Comparison of ENCODE assay signal across 10 mouse cellular contexts in genomic region chr3:107932128-107932527, GRCm38 (mm10). TPM values are rescaled to one million over a fixed set of nuclear protein-coding genes. Genes with fewer than 3 reads are reported as not detected.
DNase-seq lines count a peak whose midpoint lies in the region; ATAC-seq and TF ChIP-seq lines count a peak whose summit lies in the region.
"Had no signal": no experiment of that assay in that cellular context is flagged by ENCODE, and none has a peak within 500 bp of the region (broad histone marks: within the 10 kb centered on the region; RNA-seq: fewer than 3 reads in every experiment).

No protein-coding gene starts in this region.

- H3K9me3 ChIP-seq in heart, embryonic 15.5 days (replicated peaks): no peaks in the 10 kb centered on the region
- H3K9me3 ChIP-seq in hindbrain, embryonic 13.5 days: no peaks in the 10 kb centered on the region
- H3K9me3 ChIP-seq in midbrain, embryonic 13.5 days: no peaks in the 10 kb centered on the region
- H3K9me3 ChIP-seq: lung, embryonic 15.5 days; stomach, embryonic 15.5 days had no signal

- ATAC-seq in heart, embryonic 15.5 days (replicated peaks; ENCODE audit: insufficient number of reproducible peaks, insufficient read depth, low FRiP score, low read depth): no peak
- 0 out of 2 replicates have a peak, but pooled peaks have one; percentile 12 for ATAC-seq in hindbrain, embryonic 13.5 days (ENCODE audit: low FRiP score)
- peak; percentile 10; the same call in 1 of the 2 replicates for ATAC-seq in midbrain, embryonic 13.5 days

- H3K27ac ChIP-seq in heart, embryonic 15.5 days: peak overlapping the region; percentile 45; the same call in 1 of the 2 replicates
- peak overlapping the region; percentile 46; the same call in 1 of the 2 replicates for H3K27ac ChIP-seq in hindbrain, embryonic 13.5 days
- no peak overlapping the region; the same call in 1 of the 2 replicates for H3K27ac ChIP-seq in midbrain, embryonic 13.5 days

- no peak overlapping the region for H3K4me3 ChIP-seq in heart, embryonic 15.5 days
- H3K4me3 ChIP-seq in hindbrain, embryonic 13.5 days: no peak overlapping the region
- no peak overlapping the region for H3K4me3 ChIP-seq in midbrain, embryonic 13.5 days (replicated peaks)

- H3K27me3 ChIP-seq in heart, embryonic 15.5 days: no peaks in the 10 kb centered on the region
- H3K27me3 ChIP-seq in hindbrain, embryonic 13.5 days: 0 out of 2 replicates have a peak, but pooled peaks cover 4% of the 10 kb centered on the region
- no peaks in the 10 kb centered on the region for H3K27me3 ChIP-seq in midbrain, embryonic 13.5 days
- H3K27me3 ChIP-seq: lung, embryonic 15.5 days; stomach, embryonic 15.5 days had no signal

- no peak overlapping the region for H3K4me2 ChIP-seq in heart, embryonic 15.5 days
- H3K4me2 ChIP-seq in hindbrain, embryonic 13.5 days: no peak overlapping the region
- H3K4me2 ChIP-seq in midbrain, embryonic 13.5 days (replicated peaks): no peak overlapping the region

- peaks cover 13% of the 10 kb centered on the region for H3K4me1 ChIP-seq in heart, embryonic 15.5 days (replicated peaks)
- H3K4me1 ChIP-seq in hindbrain, embryonic 13.5 days (replicated peaks): peaks cover 43% of the 10 kb centered on the region
- H3K4me1 ChIP-seq in midbrain, embryonic 13.5 days (replicated peaks): peaks cover 31% of the 10 kb centered on the region
- H3K4me1 ChIP-seq: stomach, embryonic 15.5 days had no signal

- DNase-seq in heart, adult 11 months: no peak
- peak; percentile 31 for DNase-seq in brain, embryonic 14.5 days (ENCODE audit: low read depth)
- no peak for DNase-seq in natural killer cell, adult 2 months (ENCODE audit: low spot score in 2 of 2)
- no peak for DNase-seq in right cerebral cortex, adult 2 months (ENCODE audit: low spot score in 2 of 2)
- no peak for DNase-seq in testis, postnatal 14 days (ENCODE audit: low spot score)

- no peak for TF ChIP-seq POLR2A in brain, embryonic 14.5 days (IDR thresholded peaks at IDR 0.05; ENCODE audit: borderline replicate concordance, extremely low read depth, insufficient read depth, insufficient read length, poor library complexity, severe bottlenecking)

- no peak overlapping the region for H3K9ac ChIP-seq in heart, embryonic 15.5 days
- H3K9ac ChIP-seq in hindbrain, embryonic 13.5 days: no peak overlapping the region
- no peak overlapping the region for H3K9ac ChIP-seq in midbrain, embryonic 13.5 days (replicated peaks)
- H3K9ac ChIP-seq: lung, embryonic 15.5 days; stomach, embryonic 15.5 days had no signal

- WGBS in heart, embryonic 15.5 days: 68% methylated on average over 6 of the region's 6 CpGs
- 63% methylated on average over 6 of the region's 6 CpGs for WGBS in hindbrain, embryonic 13.5 days
- 81% methylated on average over 6 of the region's 6 CpGs for WGBS in midbrain, embryonic 13.5 days

- TF ChIP-seq CTCF in brain, embryonic 14.5 days (IDR thresholded peaks at IDR 0.05; ENCODE audit: borderline replicate concordance, extremely low read depth, insufficient read depth, insufficient read length): no peak

- H3K36me3 ChIP-seq in heart, embryonic 15.5 days: no peaks in the 10 kb centered on the region
- H3K36me3 ChIP-seq in hindbrain, embryonic 13.5 days: no peaks in the 10 kb centered on the region
- no peaks in the 10 kb centered on the region for H3K36me3 ChIP-seq in midbrain, embryonic 13.5 days
- H3K36me3 ChIP-seq: lung, embryonic 15.5 days; stomach, embryonic 15.5 days had no signal

RNA-seq across cellular contexts. Expression of gene Gstm7, which starts 0.5 kb away (rescaled TPM):
- 22.1 and 23.1 TPM in 2 replicates for polyA plus RNA-seq in heart, embryonic 15.5 days (2015; fragmentation: Nextera tagmentation; extraction: Ambion mirVana)
- 72.4 and 90.8 TPM in 2 replicates for polyA plus RNA-seq in brain, embryonic 14.5 days (2012; rRNA removed)
- polyA plus RNA-seq in hindbrain, embryonic 13.5 days (2015; fragmentation: Nextera tagmentation; extraction: Ambion mirVana): 82.5 and 85.8 TPM in 2 replicates
- 100 and 107 TPM in 2 replicates for polyA plus RNA-seq in midbrain, embryonic 13.5 days (2015; fragmentation: Nextera tagmentation; extraction: Ambion mirVana)

RNA-seq across cellular contexts. Expression of gene Gstm6, which starts 11.4 kb away (rescaled TPM):
- 10.4 TPM in 2 replicates for polyA plus RNA-seq in heart, embryonic 15.5 days (2015; fragmentation: Nextera tagmentation; extraction: Ambion mirVana)
- 7.9 and 9.5 TPM in 2 replicates for polyA plus RNA-seq in brain, embryonic 14.5 days (2012; rRNA removed)
- polyA plus RNA-seq in hindbrain, embryonic 13.5 days (2015; fragmentation: Nextera tagmentation; extraction: Ambion mirVana): 7.7 and 8.5 TPM in 2 replicates
- polyA plus RNA-seq in midbrain, embryonic 13.5 days (2015; fragmentation: Nextera tagmentation; extraction: Ambion mirVana): 14.5 and 17.3 TPM in 2 replicates

RNA-seq across cellular contexts. Expression of gene Gstm5, which starts 36.5 kb away (rescaled TPM):
- 111 and 122 TPM in 2 replicates for polyA plus RNA-seq in heart, embryonic 15.5 days (2015; fragmentation: Nextera tagmentation; extraction: Ambion mirVana)
- 145 and 147 TPM in 2 replicates for polyA plus RNA-seq in brain, embryonic 14.5 days (2012; rRNA removed)
- polyA plus RNA-seq in hindbrain, embryonic 13.5 days (2015; fragmentation: Nextera tagmentation; extraction: Ambion mirVana): 230 and 243 TPM in 2 replicates
- polyA plus RNA-seq in midbrain, embryonic 13.5 days (2015; fragmentation: Nextera tagmentation; extraction: Ambion mirVana): 236 and 245 TPM in 2 replicates

RNA-seq across cellular contexts. Expression of gene Gstm3, which starts 37.0 kb away (rescaled TPM):
- polyA plus RNA-seq in heart, embryonic 15.5 days (2015; fragmentation: Nextera tagmentation; extraction: Ambion mirVana): 0.30 TPM in 1 of 2 replicates, not detected in the other
- 0.06 TPM in 1 of 2 replicates, not detected in the other for polyA plus RNA-seq in brain, embryonic 14.5 days (2012; rRNA removed)
- polyA plus RNA-seq in hindbrain, embryonic 13.5 days (2015; fragmentation: Nextera tagmentation; extraction: Ambion mirVana): 0.17 TPM in 1 of 2 replicates, not detected in the other
- polyA plus RNA-seq in midbrain, embryonic 13.5 days (2015; fragmentation: Nextera tagmentation; extraction: Ambion mirVana): 0.26 TPM in 1 of 2 replicates, not detected in the other

RNA-seq across cellular contexts. Expression of gene Gstm2, which starts 54.1 kb away (rescaled TPM):
- 71.9 and 82.1 TPM in 2 replicates for polyA plus RNA-seq in heart, embryonic 15.5 days (2015; fragmentation: Nextera tagmentation; extraction: Ambion mirVana)
- 5.8 and 6.9 TPM in 2 replicates for polyA plus RNA-seq in brain, embryonic 14.5 days (2012; rRNA removed)
- polyA plus RNA-seq in hindbrain, embryonic 13.5 days (2015; fragmentation: Nextera tagmentation; extraction: Ambion mirVana): 10.0 and 10.9 TPM in 2 replicates
- 6.0 and 6.2 TPM in 2 replicates for polyA plus RNA-seq in midbrain, embryonic 13.5 days (2015; fragmentation: Nextera tagmentation; extraction: Ambion mirVana)
